Mouse (Mus musculus) limb, embryonic 12.5 days (tissue): ENCODE results near the gene Gm20388. TPM values are rescaled to one million over a fixed set of nuclear protein-coding genes. Genes with fewer than 3 reads are reported as not detected.

ENCODE experiments used
- ATAC-seq: fragments of 200-750 bp; cut with Nextera tagmentation; 2 replicates; pipeline ENCODE4 v1.8.0; 2017; ENCODE audit warnings: low read depth, moderate TSS enrichment; ENCODE audit not compliant: insufficient number of reproducible peaks, insufficient read depth, low FRiP score, low TSS enrichment
- H3K27ac ChIP-seq: fragments of 300-500 bp; sonication (generic); 2 replicates; pipeline ENCODE4 v1.5.1; 2016; ENCODE audit warnings: mild to moderate bottlenecking, moderate library complexity
- H3K27me3 ChIP-seq: fragments of 300-500 bp; sonication (generic); 2 replicates; pipeline ENCODE4 v1.6.1; 2016; ENCODE audit warnings: mild to moderate bottlenecking, moderate library complexity
- H3K36me3 ChIP-seq: fragments of 300-500 bp; sonication (generic); 2 replicates; pipeline ENCODE4 v1.6.1; 2016; ENCODE audit warnings: mild to moderate bottlenecking, moderate library complexity
- H3K4me1 ChIP-seq: fragments of 300-500 bp; sonication (generic); replicated peaks from 2 replicates; pipeline ENCODE4 v1.6.1; 2016
- H3K4me2 ChIP-seq: fragments of 300-500 bp; sonication (generic); 2 replicates; pipeline ENCODE4 v1.6.1; 2016; ENCODE audit warnings: mild to moderate bottlenecking, moderate library complexity
- H3K4me3 ChIP-seq: fragments of 300-500 bp; sonication (generic); replicated peaks from 2 replicates; pipeline ENCODE4 v1.5.1; 2016; ENCODE audit warnings: mild to moderate bottlenecking
- H3K9ac ChIP-seq: fragments of 300-500 bp; sonication (generic); replicated peaks from 2 replicates; pipeline ENCODE4 v1.6.1; 2016; ENCODE audit warnings: mild to moderate bottlenecking, moderate library complexity
- H3K9me3 ChIP-seq: fragments of 300-500 bp; sonication (generic); 2 replicates; pipeline ENCODE4 v1.6.1; 2016; ENCODE audit warnings: mild to moderate bottlenecking, moderate library complexity
- WGBS: fragments of 180-500 bp; shearing (Covaris S2); methylation state at CpG from one replicate; pipeline ENCODE4 v1.1.7; 2016; 5-methylcytosine and 5-hydroxymethylcytosine counted together
- polyA plus RNA-seq: library from polyadenylated mRNA; unstranded; fragments of >200 nt; fragmentation: Nextera tagmentation; extraction: Ambion mirVana; gene quantifications from 2 replicates; pipeline ENCODE4 v1.2.1, GENCODE M21; 2016

Gene Gm20388
- polyA plus RNA-seq, 1 experiment from 2014 or later = not detected

DNA sequence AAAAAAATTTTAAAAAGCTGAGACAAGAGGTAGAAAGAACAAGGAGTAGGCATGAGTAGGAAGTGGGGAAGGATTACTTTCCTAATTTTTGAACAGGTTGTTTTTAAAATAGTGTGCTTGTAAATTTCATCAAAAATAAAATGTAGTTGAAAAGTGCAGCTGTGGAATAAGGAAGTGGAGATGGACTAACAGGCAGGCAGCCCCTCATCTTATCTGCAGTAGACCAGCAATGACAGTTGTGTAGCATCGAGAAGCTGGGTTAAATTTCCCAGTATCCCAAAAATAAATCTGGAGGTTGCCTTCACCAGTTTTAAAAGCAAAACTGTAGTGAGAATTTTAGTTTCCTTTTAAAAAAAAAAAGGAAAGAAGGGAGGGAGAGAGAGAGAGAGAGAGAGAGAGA, 3943.6 kb downstream of the Gm20388 start:
- ATAC-seq = no peak
- 94% methylated on average over 1 of the region's 1 CpGs for WGBS
- Histone ChIP-seq H3K4me1 (no peaks in the 10 kb centered on the region; the same call in 1 of the 2 replicates), H3K9me3 (no peaks in the 10 kb centered on the region), H3K36me3 (no peaks in the 10 kb centered on the region), H3K9ac (no peak overlapping the region), H3K4me2 (no peak overlapping the region), H3K4me3 (no peak overlapping the region), H3K27me3 (no peaks in the 10 kb centered on the region), H3K27ac (no peak overlapping the region)

DNA sequence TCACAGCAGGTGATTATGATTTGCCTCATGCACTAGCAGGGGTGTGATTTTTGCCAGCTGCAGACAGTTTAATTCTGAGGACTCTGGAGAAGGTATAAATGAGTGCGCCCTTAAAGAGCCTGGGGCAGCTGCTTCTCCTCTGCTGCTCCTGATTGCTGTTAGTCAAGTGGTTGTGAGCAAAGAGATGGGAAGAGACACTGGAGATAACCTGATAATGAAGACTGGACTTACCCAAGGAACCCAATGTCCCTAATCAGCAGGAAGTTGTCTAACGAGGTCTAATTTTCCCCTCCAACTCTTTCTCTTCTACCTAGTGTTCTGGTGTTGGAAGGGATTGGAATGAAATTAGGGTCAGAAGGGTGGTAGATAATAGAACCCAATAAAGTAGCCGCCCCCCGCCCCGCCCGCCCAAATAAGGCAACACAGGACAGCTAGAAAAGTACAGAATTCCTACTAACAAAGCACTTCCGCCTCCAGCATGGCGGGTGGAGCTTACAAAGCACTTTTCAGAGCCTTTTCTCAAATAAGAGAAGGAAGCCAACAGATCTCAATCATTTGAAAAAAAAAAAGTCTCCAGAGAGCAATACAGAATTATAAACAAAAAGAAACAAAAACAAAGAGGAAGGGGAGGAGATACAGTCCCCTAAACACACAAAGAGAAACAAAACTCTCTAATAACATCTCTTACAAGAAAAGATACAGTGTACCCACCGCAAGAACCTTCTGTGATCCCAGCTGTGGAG, 3944.3 kb downstream of the Gm20388 start:
- Histone ChIP-seq H3K36me3 (no peaks in the 10 kb centered on the region), H3K27ac (no peak overlapping the region), H3K9ac (no peak overlapping the region), H3K27me3 (no peaks in the 10 kb centered on the region), H3K4me1 (no peaks in the 10 kb centered on the region; the same call in 1 of the 2 replicates), H3K4me3 (no peak overlapping the region), H3K9me3 (no peaks in the 10 kb centered on the region), H3K4me2 (no peak overlapping the region)
- ATAC-seq = no peak
- 89% methylated on average over 9 of the region's 9 CpGs for WGBS

DNA sequence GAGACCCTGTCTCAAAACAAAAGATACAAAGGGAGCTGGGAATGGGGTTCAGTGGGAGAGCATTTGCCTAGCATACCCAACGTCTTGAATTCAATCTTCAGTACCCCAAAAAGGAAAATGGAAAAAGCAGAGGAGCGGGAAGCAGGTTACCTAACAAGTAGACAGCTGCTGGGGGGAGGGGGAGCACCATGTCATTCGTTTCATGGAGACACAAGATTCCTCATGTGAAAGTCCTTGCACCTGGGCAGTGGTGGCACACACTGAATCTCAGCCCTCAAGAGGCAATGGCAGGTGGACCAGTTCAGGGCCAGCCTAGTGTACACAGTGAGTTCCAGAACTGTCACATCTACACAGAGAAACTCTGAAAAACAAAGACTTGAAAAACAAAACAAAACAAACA, 3946.7 kb downstream of the Gm20388 start:
- H3K36me3 ChIP-seq = no peaks in the 10 kb centered on the region
- H3K9ac ChIP-seq = no peak overlapping the region
- H3K9me3 ChIP-seq = no peaks in the 10 kb centered on the region
- no peaks in the 10 kb centered on the region; the same call in 1 of the 2 replicates for H3K4me1 ChIP-seq
- no peak overlapping the region for H3K4me2 ChIP-seq
- ATAC-seq = no peak
- WGBS = 68% methylated on average over 3 of the region's 3 CpGs
- H3K27me3 ChIP-seq = peaks cover 22% of the 10 kb centered on the region
- no peak overlapping the region for H3K27ac ChIP-seq
- H3K4me3 ChIP-seq = no peak overlapping the region

DNA sequence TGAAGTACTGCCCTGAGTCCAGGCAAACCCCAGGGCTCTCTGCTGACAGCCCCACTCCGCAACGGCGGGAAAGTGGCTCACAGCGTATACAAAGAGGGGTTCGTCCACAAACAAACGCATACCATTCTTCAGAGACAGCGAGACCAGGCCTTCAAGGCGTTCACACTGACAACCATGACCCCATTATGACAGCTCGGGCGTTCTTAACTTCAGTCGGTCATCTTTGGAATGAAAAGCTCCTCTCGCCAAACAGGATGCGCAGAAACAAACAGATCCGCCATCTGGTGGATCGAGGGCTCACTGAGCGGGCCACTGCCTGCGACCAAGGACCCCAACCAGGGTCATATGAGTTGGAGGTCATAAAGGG, 3947.9 kb downstream of the Gm20388 start:
- peaks cover 34% of the 10 kb centered on the region for H3K27me3 ChIP-seq
- no peak for ATAC-seq
- no peaks in the 10 kb centered on the region for H3K36me3 ChIP-seq
- H3K9ac ChIP-seq = peak overlapping the region; percentile 76
- H3K9me3 ChIP-seq = no peaks in the 10 kb centered on the region
- H3K4me3 ChIP-seq = peak overlapping the region; percentile 93
- peak overlapping the region; percentile 91 for H3K4me2 ChIP-seq
- under 1% methylated on average over 17 of the region's 17 CpGs for WGBS
- H3K27ac ChIP-seq = no peak overlapping the region
- no peaks in the 10 kb centered on the region; the same call in 1 of the 2 replicates for H3K4me1 ChIP-seq

- H3K36me3 ChIP-seq = no peaks in the 10 kb centered on the region
- no peaks in the 10 kb centered on the region; the same call in 1 of the 2 replicates for H3K4me1 ChIP-seq
- no peaks in the 10 kb centered on the region for H3K9me3 ChIP-seq
- H3K4me3 ChIP-seq = peak overlapping the region; percentile 93
- H3K4me2 ChIP-seq = peak overlapping the region; percentile 91
- WGBS = under 1% methylated on average over 71 of the region's 79 CpGs
- ATAC-seq = peak; percentile 92
- peak overlapping the region; percentile 17; the same call in 1 of the 2 replicates for H3K27ac ChIP-seq
- peaks cover 38% of the 10 kb centered on the region for H3K27me3 ChIP-seq
- peak overlapping the region; percentile 76 for H3K9ac ChIP-seq
Measured at GRCm38 (mm10) chr8:123858941-123859647, 3948.5 kb downstream of the Gm20388 start.

DNA sequence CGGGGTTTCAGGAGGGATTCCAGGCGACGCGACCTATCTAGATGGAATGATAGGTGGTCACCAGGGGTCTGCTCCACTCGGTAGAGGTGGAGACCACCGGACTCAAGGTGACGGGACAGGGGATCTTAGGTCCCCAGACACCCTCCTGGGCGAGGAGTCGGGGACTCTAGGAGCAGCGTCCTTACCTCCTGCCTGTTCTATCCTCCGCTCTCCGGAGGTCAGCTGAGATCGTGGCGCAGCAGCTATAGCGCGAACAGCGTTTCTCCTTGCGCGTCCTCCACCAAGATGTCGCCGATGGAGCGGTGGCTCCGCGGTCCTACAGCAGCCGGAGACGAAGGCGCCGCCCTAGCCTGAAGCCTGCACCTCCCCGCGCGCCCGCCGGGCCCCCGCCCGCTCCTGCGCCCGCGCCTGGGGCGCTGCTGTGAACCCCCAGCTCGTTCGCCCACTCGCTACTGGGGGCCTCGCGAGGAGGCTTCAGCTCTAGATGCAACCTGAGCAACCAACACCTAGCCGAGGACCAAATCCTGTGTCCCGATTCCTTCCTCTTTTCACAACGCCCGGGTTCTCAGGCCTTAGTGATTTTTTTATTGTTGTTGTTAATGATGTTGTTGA, 3949.1 kb downstream of the Gm20388 start, which contains the start of gene Ccsap:
Ccsap (minus strand) TSS at position 562 of the 612 bp plus-strand sequence.
- Histone ChIP-seq H3K4me1 (no peaks in the 10 kb centered on the region; the same call in 1 of the 2 replicates), H3K4me2 (peak within 1 kb of the TSS; percentile 91), H3K9me3 (no peaks in the 10 kb centered on the region), H3K27ac (peak within 1 kb of the TSS; percentile 29; the same call in 1 of the 2 replicates), H3K4me3 (peak within 1 kb of the TSS; percentile 93), H3K27me3 (peaks cover 44% of the 10 kb centered on the region), H3K9ac (peak within 1 kb of the TSS; percentile 76), H3K36me3 (no peaks in the 10 kb centered on the region)
- peak; percentile 80 for ATAC-seq
- 2% methylated on average over 48 of the region's 48 CpGs for WGBS

DNA sequence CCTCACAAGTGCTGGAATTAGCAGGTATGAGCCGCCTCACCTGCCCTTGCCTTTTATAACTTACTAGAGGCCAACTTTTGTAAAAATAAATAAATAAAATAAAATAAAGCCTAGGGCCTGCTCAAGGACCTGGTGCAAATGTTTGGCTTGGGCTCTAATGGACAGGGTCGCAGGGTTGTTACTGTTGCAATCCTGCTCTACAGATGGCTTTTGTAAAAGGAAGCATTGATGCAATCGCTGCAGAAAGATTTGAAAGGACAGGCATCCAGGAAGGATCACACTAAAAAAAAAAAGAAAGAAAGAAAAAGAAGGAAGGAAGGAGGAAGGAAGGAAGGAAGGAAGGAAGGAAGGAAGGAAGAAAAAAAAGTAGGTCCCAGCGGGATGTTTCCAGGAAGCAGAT, 3949.7 kb downstream of the Gm20388 start:
- H3K4me2 ChIP-seq = peak overlapping the region; percentile 91
- H3K4me3 ChIP-seq = peak overlapping the region; percentile 93
- no peak for ATAC-seq
- peaks cover 48% of the 10 kb centered on the region for H3K27me3 ChIP-seq
- H3K9me3 ChIP-seq = no peaks in the 10 kb centered on the region
- no peaks in the 10 kb centered on the region for H3K36me3 ChIP-seq
- 75% methylated on average over 4 of the region's 4 CpGs for WGBS
- no peaks in the 10 kb centered on the region; the same call in 1 of the 2 replicates for H3K4me1 ChIP-seq
- H3K27ac ChIP-seq = no peak overlapping the region
- H3K9ac ChIP-seq = no peak overlapping the region

- Histone ChIP-seq H3K9me3 (no peaks in the 10 kb centered on the region), H3K4me3 (no peak overlapping the region), H3K36me3 (no peaks in the 10 kb centered on the region), H3K4me2 (no peak overlapping the region), H3K27me3 (peaks cover 44% of the 10 kb centered on the region), H3K4me1 (no peaks in the 10 kb centered on the region), H3K27ac (no peak overlapping the region), H3K9ac (no peak overlapping the region)
- no peak for ATAC-seq
- whole genome bisulfite sequencing = 80% methylated on average over 7 of the region's 7 CpGs
Measured at GRCm38 (mm10) chr8:123865786-123866185, 3955.1 kb downstream of the Gm20388 start.

- no peak for ATAC-seq
- no peak overlapping the region for H3K4me2 ChIP-seq
- H3K9me3 ChIP-seq = no peaks in the 10 kb centered on the region
- H3K36me3 ChIP-seq = no peaks in the 10 kb centered on the region
- no peak overlapping the region for H3K9ac ChIP-seq
- no peak overlapping the region for H3K4me3 ChIP-seq
- no peaks in the 10 kb centered on the region for H3K4me1 ChIP-seq
- no peak overlapping the region for H3K27ac ChIP-seq
- 50% methylated on average over 5 of the region's 5 CpGs for WGBS
- peaks cover 34% of the 10 kb centered on the region for H3K27me3 ChIP-seq
Measured at GRCm38 (mm10) chr8:123866971-123867370, 3956.3 kb downstream of the Gm20388 start.

DNA sequence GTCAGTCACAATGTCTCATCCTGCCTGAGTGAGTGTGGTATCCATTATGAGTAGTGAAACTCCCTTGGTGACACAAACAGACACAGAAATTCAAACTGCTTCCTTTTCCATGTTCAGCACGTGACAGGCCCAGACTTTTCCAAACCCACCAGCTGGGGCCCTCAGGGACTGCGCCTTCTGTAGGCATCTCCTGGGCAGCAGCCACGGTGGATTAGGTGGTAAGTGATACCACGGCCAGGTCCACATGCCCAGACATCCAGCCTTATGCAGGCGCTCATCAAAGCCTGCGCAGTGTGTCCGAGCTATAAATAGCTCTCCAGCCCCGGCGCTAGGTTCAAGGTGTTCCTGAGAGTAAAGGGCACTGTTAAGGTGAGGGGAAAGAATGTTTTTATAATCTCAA, 3961.4 kb downstream of the Gm20388 start:
- ATAC-seq = no peak
- no peaks in the 10 kb centered on the region for H3K36me3 ChIP-seq
- no peaks in the 10 kb centered on the region for H3K4me1 ChIP-seq
- H3K4me2 ChIP-seq = no peak overlapping the region
- H3K9me3 ChIP-seq = no peaks in the 10 kb centered on the region
- no peak overlapping the region for H3K27ac ChIP-seq
- WGBS = 64% methylated on average over 9 of the region's 9 CpGs
- H3K9ac ChIP-seq = no peak overlapping the region
- H3K27me3 ChIP-seq = no peaks in the 10 kb centered on the region
- H3K4me3 ChIP-seq = no peak overlapping the region

GRCm38 (mm10) chr8:123873364-123873763, 3962.7 kb downstream of the Gm20388 start:
- Histone ChIP-seq H3K4me1 (no peaks in the 10 kb centered on the region), H3K27me3 (no peaks in the 10 kb centered on the region), H3K27ac (no peak overlapping the region), H3K4me3 (no peak overlapping the region), H3K9me3 (no peaks in the 10 kb centered on the region), H3K9ac (no peak overlapping the region), H3K36me3 (no peaks in the 10 kb centered on the region), H3K4me2 (no peak overlapping the region)
- ATAC-seq = no peak
- 77% methylated on average over 6 of the region's 6 CpGs for WGBS
